Mouse (Mus musculus) left cerebral cortex, postnatal 25 days (tissue): ENCODE data around the gene Olfr156. TPM values are rescaled to one million over a fixed set of nuclear protein-coding genes. Genes with fewer than 3 reads are reported as not detected.
"Not testable (repeated sequence)": the region's sequence is repeated elsewhere in the genome, so short reads cannot be mapped to it uniquely, and the experiment has no call there.

ENCODE experiments used
- DNase-seq, 2 experiments: peaks; one replicate each; pipeline ENCODE4 v3.0.0; 2022; ENCODE audit warnings: low spot score in 2 of 2, mixed read lengths in 1 of 2
- intact Hi-C: fragments of 180-260 bp; cut with DNase I; formaldehyde crosslinking; loops from one replicate; pipeline ENCODE4 v1.15.1; 2025
- total RNA-seq, 2 experiments: library from RNA; stranded (reverse); gene quantifications; 2 replicates each; pipeline ENCODE4 v1.2.3; 2021

Gene Olfr156
- total RNA-seq, result not detected

GRCm38 (mm10) chr4:43823845-43824337 is at the start of gene Olfr156:
Olfr156 (minus strand) TSS chr4:43823895.
- no peak for DNase-seq
- intact Hi-C loops, result no loop called here

DNA sequence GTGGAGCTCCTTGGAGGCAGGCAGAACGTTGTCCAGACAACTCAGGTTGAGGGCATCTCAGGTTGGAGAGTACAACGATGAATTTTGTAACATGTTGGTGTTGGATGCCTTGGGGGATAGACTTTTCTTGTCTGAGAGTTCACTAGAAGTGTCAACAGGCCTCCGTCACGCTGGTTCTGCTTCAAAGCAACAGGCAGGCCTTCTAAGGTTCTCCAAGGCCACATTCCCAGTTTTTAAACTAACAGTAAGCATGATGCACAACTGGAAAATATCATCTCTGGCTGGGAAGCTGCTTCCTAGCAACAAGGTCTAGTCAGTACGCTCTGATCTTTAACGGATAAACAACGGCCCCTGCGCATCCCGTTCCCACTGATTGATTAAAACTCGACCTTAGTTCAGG is 46.1 kb upstream of the Olfr156 start:
- intact Hi-C loops, result no loop called here
- DNase-seq, result no peak

GRCm38 (mm10) chr4:43863298-43863697 is 39.6 kb upstream of the Olfr156 start:
- intact Hi-C loops, result loop anchor here (5.0 kb wide), 2 partner anchors 116 to 231 kb away; partner anchors contain the start of gene Npr2
- DNase-seq, result no peak

DNA sequence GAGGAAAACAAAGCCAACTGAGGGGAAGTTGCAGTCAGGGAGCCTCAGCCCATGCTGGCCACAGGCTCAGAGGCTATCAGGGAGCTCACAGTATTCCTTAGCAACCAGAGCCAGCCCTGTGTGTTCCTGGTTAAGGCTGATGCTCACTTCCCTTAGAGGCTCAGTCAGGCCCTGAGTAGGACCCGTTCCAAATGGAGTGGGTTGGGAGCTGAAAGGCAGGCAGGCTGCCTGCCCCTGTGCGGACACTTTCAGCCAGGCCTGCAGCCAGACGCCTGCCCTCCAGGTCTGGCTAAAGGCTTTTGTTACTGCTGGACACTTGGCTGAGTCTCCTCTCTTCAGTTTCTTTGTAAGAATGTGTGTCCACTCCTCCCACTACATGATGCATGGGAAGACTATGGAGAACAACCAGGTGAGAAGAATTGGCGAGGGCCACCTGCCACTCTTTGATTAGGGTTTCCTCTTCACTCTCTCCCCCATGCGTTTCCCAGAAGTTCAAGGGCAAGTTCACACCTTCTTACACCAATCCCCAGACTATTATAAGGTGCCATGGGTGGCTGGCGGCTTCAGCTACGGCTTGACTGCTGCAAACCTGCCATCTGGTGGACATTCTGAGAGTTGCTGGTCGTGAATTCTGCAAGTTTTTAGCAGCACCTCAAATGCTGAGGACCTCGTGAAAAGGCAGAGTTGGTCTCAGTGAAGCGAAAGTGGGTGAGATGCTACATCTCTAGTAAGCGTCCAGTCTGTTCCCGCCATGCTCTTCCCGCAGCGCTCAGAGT is 37.2 kb upstream of the Olfr156 start:
- peak; percentile 78 for DNase-seq
- intact Hi-C loops, result loop anchor here (2.0 to 5.0 kb wide), 3 partner anchors 98 to 229 kb away; partner anchors contain the start of gene Npr2

- DNase-seq, result no peak
Observed at GRCm38 (mm10) chr4:43859886-43860285, 36.2 kb upstream of the Olfr156 start.

GRCm38 (mm10) chr4:43854101-43854500 is 30.4 kb upstream of the Olfr156 start:
- no peak for DNase-seq
- intact Hi-C loops, result no loop called here

More at GRCm38 (mm10) chr4:43859886-43860285, 36.2 kb upstream of the Olfr156 start:
- intact Hi-C loops, result loop anchor here (2.0 to 5.0 kb wide), 3 partner anchors 97 to 228 kb away; partner anchors contain the start of gene Npr2

GRCm38 (mm10) chr4:43851265-43851664 is 27.6 kb upstream of the Olfr156 start, which contains the start of gene Olfr155:
Olfr155 (plus strand) TSS chr4:43851565.
- intact Hi-C loops, result no loop called here
- DNase-seq, result no peak

DNA sequence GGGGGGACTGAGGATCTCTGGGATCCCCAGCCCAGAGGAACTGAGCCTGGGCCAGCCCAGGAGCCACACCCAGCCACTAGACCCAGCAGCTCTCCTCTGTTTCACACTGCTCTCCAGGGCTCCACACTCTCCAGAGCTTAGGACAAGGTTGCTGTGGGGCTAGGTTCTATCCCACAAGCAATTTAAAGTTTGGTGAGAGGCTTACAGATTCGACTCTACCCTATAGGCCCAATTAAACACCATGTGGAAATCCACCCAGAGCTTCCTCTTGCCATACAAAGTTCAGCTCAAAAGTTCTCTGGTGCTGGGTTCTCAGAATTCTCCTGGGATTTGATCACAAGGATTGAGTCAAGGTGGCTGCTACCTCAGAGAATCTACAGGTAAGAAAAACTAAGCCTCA is 16.4 kb upstream of the Olfr156 start, which contains the start of gene Olfr157:
Gene Olfr157, minus strand, starts transcription at position 101 of the 400 bp plus-strand sequence.
- DNase-seq, result no peak
- intact Hi-C loops, result no loop called here

GRCm38 (mm10) chr4:43838326-43838725 is 14.6 kb upstream of the Olfr156 start:
- intact Hi-C loops, result no loop called here
- DNase-seq, result no peak

DNA sequence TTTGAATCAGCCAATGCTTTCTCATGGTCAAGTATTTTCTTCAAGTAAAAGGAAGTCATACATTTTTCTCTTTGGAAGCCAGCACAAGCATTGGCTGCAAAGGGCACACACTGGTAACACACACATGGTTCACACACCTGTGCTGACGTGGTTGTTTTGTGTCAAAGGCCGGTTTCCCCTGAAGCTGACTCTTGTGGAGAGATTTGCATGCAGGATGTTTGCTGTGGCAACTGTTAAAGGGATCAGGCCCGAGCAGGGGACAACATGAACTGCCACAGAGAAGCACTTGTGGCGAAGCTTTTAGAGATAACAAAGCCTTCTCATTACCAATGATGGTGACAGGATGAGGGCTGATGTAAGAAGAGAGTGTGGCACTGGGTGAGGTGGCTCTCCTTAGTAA is 11.1 kb upstream of the Olfr156 start:
- intact Hi-C loops, result no loop called here
- DNase-seq, result no peak

GRCm38 (mm10) chr4:43833752-43834151 is 10.1 kb upstream of the Olfr156 start:
- intact Hi-C loops, result no loop called here

GRCm38 (mm10) chr4:43832031-43832430 is 8.3 kb upstream of the Olfr156 start:
- intact Hi-C loops, result no loop called here
- DNase-seq, result no peak

More at GRCm38 (mm10) chr4:43833752-43834151, 10.1 kb upstream of the Olfr156 start:
- DNase-seq, result no peak

DNA sequence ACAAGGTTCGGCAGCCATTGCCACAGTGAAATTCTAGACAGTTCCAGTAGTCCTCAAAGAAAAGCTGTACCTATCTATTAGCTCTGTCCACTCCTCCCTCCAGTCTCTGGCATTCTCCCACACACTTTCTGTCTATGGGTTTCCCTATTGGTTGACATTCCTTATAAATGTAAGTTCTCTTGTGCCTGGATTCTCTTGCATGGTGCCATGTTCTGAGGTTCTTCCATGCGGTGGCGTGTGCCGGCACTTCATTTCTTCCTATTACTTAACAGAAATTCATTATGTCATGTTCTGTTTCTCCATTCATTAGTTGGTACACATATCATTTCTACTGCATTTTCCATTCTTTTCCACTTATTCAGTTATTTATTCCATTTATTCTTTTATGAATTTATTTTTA is 5.1 kb upstream of the Olfr156 start:
- intact Hi-C loops, result no loop called here
- DNase-seq, result no peak

DNA sequence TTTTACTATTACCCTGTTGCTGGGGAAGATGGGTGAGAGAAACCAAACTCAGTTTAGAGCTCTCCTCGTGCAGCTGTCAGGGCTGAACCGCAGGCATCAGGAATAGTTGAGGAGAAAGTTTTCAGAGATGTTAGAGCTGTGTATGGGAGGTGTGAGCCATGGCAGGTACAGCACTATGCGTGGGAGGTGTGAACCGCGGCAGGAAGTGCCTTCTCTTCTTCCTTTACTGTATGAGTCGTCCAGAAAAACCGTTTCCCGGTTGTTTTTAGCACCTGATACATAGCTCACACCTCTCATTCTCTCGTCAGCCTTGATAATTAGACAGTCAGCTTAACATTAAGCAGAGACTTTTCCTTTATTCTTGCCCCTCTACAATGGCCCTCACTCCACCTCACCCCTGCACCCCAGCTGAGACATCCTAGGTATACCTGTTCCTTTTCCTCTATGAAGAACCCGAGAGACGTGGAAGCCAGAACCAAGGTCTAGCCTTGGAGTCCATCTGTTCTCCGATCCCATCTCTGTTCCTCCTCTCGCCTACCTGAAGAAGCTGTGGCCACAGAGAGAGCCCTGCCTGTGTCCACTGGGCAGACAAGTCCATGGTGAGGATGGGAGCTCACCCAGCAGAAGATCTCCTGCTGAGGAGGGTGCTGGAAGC is 672 bp downstream of the Olfr156 start:
- intact Hi-C loops, result no loop called here
- peak in 1 of 2 experiments; percentile 10 for DNase-seq

GRCm38 (mm10) chr4:43798936-43799335 is 24.8 kb downstream of the Olfr156 start:
- intact Hi-C loops, result no loop called here
- DNase-seq, result no peak

- DNase-seq, intact Hi-C loops: not testable (repeated sequence)
Observed at GRCm38 (mm10) chr4:43795844-43796243, 27.9 kb downstream of the Olfr156 start.

- intact Hi-C loops, result no loop called here
- DNase-seq, result no peak
Observed at GRCm38 (mm10) chr4:43795296-43795695, 28.4 kb downstream of the Olfr156 start.

- DNase-seq, result no peak
- intact Hi-C loops, result no loop called here
Observed at GRCm38 (mm10) chr4:43772304-43772703, 51.4 kb downstream of the Olfr156 start.

DNA sequence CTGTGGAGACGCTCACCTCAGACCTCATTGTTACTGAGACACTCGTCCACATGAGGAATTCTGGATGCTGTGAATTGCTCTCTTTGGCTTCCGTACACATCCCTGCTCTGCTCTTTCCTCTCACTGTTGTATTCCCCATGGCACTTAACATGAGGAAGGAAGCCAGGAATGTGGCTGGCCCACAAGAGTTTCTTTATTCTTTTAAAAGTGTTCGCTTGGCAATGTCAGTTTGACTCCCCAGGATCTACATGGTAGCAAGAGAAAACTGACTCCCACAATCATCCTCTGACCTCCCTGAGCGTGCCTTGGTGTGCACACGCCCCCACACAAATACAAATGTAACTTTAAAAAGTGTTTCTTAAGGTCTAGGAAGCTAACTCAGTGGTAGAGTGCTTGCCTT is 52.1 kb downstream of the Olfr156 start:
- no peak for DNase-seq
- intact Hi-C loops, result no loop called here

DNA sequence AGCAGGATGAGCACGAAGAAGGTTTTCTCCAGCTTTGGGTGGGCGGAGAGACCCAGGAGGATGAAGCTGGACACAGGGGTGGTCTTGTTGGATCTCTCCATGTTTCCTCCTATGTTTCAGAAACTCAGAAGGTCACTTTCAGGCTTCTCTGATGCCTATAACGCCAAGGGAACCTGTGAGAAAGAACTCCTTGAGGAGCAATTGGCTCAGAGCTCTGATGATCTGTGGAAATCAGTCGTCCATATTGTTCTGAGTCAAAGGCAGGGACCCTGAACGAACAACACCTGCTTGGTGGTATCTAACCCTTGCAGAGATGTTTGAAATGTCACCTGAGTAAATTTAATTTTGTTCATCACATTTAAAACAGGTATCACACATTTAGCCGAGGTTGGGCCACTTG is 52.8 kb downstream of the Olfr156 start, which contains the start of gene Olfr159:
Gene Olfr159, minus strand, starts transcription at position 101 of the 400 bp plus-strand sequence.
- no peak for DNase-seq
- intact Hi-C loops, result no loop called here
